Mouse (Mus musculus): ENCODE data around the gene Gm19345.

The Gm19345 gene

DNA sequence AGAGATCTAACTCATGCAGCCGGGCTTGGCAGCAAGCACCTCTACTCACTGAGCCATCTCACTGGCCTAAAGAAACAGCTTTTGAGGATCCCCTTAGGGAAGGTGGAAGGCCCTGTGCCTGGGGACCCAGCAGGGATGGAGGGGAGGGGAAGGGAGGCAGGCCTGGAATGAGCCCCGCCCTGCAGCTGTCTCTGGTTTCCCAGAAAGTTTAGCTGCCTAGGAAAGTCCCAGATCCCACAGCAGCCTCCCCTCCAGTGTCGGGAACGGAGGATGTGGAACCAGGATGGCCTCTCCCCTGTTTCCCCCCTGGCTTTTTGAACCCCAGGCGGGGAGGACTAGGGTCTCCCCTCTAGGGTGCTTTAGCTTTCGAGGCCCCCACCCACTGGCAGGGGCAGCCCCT, 25.0 kb upstream of the Gm19345 start:
- 69% methylated on average over 6 of the region's 6 CpGs for WGBS

GRCm38 (mm10) chr7:19829694-19830093, 22.1 kb upstream of the Gm19345 start:
- WGBS = 83% methylated on average over 3 of the region's 3 CpGs

GRCm38 (mm10) chr7:19830682-19831156, 21.1 kb upstream of the Gm19345 start:
- 28% methylated on average over 13 of the region's 13 CpGs for WGBS

DNA sequence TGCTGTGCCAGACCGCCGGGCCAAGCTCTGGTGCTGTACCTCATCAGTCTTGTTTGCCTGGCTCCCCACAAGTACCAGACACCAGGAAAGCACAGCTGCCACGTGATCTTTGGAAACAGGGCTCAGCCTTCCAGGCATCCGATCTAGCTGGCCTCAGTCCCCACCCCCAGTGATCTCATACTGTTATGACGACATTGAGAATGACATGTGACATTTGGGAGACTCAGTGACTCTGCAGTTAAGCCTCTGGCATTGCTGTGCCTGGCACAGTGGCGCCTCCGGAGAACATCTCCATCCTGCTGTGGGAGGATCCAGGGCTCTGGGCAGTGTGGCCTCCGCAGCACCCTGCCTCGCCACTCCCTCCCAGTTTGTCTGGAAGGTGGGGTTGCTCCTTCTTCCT, 20.0 kb upstream of the Gm19345 start:
- 63% methylated on average over 9 of the region's 9 CpGs for WGBS

GRCm38 (mm10) chr7:19834055-19834454, 17.7 kb upstream of the Gm19345 start:
- WGBS = 73% methylated on average over 3 of the region's 3 CpGs

- WGBS = 62% methylated on average over 3 of the region's 3 CpGs
Observed at GRCm38 (mm10) chr7:19836843-19837242, 15.0 kb upstream of the Gm19345 start.

DNA sequence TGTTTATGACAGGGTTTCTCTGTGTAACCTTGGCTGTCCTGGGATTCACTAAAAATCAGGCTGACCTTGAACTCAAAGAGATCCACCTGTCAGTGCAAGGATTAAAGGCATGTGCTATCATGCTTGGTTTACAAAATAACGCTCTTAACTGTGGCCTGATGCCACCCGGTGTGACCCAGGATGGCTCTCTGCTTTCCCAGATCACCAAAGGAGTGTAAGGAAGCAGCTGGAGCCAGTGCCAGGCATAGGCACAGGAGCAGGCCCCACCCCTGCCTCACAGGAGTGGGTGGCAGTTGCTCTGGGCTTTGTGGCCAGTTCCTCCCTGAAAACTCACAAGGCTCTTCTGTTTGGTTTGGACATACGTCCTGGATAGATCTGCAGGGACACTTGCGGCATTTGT, 11.4 kb upstream of the Gm19345 start:
- 90% methylated on average over 4 of the region's 4 CpGs for whole genome bisulfite sequencing

DNA sequence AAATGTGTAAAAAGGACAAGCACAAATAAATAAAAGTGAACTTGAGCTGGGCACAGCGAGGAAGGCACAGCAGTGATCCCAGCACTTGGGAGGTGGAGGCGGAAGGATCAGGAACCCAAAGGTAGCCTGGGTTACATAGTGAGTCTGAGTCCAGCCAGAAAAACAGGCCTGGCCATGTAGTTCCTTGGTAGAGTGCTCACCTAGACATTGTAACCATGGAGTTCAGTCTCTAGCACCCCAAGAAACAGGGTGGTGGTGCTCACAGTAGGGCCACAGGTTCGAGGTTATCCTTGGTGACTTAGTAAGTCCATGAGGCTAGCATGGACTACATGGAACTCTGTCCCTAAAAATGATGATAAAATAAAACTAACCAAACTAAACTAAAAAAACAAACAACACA, 10.9 kb upstream of the Gm19345 start:
- 90% methylated on average over 3 of the region's 3 CpGs for WGBS

GRCm38 (mm10) chr7:19841686-19842413, 10.0 kb upstream of the Gm19345 start:
- WGBS = 83% methylated on average over 21 of the region's 21 CpGs

DNA sequence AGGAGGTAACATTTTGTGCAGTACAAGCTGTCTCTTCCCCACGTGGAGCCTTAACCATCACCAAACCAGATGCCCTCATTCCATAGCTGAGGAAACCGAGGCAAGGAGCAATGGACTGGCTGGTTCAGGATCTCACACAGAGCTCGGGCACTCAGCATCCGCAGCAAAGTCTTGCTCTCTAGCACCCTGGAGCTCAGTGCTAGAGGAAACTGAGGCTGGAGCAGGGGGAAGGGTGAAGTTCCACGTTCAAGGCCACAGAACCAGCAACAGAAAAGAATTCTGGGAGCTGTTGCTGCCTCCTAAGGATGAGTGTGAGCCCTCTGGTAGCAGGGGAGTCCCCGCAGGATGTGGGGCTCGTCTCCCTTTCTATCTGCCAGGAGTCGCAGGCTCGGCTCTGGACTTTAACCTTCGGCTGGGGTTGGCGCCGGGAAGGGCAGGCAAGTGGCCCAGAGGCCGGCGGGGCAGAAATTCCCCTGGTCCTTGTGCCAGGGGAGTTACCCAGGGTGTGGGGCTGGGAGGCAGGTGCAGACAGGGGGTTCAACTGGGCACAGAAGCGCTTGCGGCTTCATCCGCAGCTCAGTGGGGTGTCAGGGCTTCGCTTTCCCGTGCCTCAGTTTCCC, 8.8 kb upstream of the Gm19345 start:
- WGBS = 43% methylated on average over 19 of the region's 19 CpGs

- 9% methylated on average over 11 of the region's 11 CpGs for WGBS
Observed at GRCm38 (mm10) chr7:19843561-19843960, 8.2 kb upstream of the Gm19345 start.

GRCm38 (mm10) chr7:19844521-19845171, 7.2 kb upstream of the Gm19345 start:
- 76% methylated on average over 15 of the region's 15 CpGs for WGBS

- 93% methylated on average over 20 of the region's 20 CpGs for WGBS
Observed at GRCm38 (mm10) chr7:19853526-19853925, 1.7 kb downstream of the Gm19345 start.

- WGBS = 93% methylated on average over 5 of the region's 5 CpGs
Observed at GRCm38 (mm10) chr7:19855663-19856062, 3.9 kb downstream of the Gm19345 start.

DNA sequence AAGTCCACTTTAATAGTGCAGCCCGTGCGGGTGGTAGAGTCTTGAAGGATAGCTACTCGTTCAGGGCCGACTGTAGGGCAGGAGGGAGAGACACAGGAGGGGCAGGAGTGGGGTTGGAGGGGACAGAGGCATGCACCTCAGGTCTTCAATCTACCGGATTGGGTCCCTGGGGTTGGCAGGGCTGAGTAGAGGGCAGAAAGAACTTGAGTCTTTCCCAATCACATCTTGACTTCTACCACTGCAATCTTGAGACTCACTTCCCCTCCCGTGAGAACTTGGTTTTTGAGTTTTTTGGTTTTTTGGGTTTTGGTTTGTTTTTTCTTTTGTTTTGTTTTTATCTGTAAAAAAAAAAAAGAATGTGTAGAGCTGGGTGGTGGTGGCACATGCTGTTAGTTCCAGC, 4.5 kb downstream of the Gm19345 start:
- 89% methylated on average over 6 of the region's 6 CpGs for WGBS

GRCm38 (mm10) chr7:19859740-19860139, 7.9 kb downstream of the Gm19345 start:
- WGBS = 73% methylated on average over 10 of the region's 10 CpGs

GRCm38 (mm10) chr7:19861199-19861598, 9.4 kb downstream of the Gm19345 start, which contains the start of gene Ceacam16:
Gene Ceacam16, minus strand, starts transcription at chr7:19861299.
- WGBS = 88% methylated on average over 9 of the region's 9 CpGs

DNA sequence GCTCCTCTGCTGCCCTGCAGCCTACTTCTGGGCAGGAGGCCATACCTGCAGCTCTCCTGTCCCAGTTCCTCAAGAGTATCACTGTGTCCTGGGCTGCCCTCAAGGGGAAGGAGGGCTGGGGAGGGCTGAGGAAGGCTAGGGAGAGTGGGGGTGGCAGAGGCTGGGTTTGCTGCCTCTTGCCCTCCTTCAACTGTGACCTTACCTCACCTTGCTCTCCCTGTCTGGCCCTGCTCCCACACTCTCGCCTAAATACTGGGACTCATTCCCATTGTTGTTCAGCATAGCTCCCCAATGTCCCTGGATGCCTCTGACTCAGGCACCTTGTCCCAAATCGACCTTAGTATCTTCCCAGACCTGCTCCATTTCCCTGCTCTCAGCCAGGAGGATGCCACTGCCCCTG, 12.4 kb downstream of the Gm19345 start:
- 36% methylated on average over 2 of the region's 2 CpGs for WGBS

DNA sequence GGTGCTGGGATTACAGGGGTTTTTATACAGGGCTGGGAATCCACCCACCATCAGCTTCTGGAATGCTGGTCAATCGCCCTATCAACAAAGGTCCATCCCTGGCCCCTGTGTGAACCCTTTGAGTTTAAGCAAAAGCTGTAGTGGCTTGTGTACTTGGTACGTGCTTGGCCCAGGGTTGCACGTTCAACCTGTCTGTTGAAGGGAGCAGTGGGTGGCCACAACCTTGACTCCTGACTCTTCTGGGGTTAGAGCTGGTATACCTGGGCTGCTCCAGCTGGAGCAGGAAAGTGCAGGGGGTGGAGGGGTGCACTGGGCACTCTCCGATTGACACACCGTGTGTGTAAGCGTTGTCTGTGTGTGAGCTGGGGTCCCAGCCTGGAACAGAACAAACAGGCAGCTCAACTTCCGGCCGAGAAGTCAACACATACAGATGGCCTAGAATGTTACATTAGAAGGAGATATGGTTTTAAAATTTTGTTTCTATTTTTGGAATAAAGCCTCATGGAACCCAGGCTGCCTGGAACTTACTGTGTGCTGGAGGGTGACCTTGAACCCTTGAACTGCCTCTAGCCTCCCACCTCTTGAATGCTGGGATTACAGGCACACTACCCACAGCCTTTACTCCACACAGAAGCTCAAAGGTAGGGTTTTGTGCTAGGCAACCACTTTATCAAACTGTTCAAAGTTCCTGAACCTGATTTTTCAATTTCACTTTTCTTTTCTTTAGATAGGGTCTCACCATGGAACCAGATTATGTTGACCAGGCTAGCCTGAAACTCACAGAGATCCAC, 13.6 kb downstream of the Gm19345 start:
- 89% methylated on average over 8 of the region's 8 CpGs for WGBS

DNA sequence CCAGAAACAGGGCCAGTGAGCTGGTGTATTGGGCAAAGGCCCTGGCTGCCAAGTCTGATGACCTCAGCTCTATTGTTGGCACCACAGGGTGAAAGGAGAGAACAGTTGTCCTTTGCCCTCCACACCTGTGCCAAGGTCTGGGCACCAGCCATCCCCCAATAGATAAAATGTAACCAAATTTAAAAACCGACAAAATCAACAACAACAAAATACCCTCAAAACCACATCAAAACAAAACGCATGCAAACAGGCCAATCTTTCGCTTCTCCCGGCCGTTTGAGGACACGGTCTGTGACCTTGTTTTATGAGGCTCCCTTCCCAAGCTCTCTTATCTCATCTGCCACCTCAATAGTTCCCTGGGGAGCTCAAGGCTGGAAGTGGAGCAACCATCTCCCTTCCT, 14.7 kb downstream of the Gm19345 start:
- 75% methylated on average over 6 of the region's 6 CpGs for WGBS

DNA sequence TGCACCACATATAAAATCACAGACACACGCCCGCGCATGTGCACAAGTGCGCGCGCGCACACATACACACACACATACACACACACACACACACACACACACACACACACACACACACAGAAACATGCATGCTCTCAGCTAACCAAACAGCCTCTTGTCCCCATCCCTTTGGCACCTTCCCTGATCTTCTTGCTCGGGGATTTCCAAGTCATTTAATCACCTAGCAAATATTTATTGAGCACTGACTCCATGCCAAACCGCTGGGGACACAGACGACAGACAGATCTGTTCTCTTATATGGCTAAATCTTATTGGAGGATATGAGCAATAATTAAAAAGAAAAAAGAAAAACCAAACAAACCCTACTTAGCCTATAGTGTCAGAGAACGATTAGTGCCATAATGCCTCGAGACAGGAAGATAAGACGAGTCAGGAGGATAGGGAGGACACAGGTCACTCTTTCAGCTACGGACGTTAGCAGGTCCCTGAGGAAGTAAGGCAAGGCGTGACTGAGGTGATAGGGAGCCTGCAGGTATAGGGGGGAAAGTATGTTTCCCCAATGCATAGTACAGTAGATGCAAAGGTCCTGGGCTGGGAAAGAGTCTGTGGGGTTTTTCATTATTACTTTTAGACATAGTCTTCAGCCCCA, 16.1 kb downstream of the Gm19345 start:
- 90% methylated on average over 16 of the region's 16 CpGs for WGBS

All from cerebral cortex, adult 2 months (tissue).